ENCODE assay signal across 26 mouse cellular contexts in the genomic region with DNA sequence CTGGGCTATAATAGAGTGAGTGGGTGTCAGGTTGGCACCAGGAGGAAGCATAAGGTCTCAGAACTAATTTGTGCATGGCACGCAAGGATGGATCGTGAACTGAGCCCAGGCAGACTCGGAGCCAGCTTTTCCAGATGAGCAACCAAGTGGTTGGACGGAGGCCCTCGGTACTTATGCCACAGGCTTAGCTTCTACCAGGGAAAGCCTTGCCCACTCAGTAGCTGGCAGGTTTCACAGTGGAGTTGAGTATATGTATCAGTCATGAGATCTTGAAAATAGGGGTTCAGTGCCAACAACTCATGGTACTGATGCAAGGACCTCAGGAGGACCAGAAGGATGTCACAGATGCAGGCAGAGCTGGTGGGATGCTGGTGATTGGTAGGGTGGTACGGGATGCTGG. TPM values are rescaled to one million over a fixed set of nuclear protein-coding genes. Genes with fewer than 3 reads are reported as not detected.
DNase-seq lines count a peak whose midpoint lies in the region; ATAC-seq and TF ChIP-seq lines count a peak whose summit lies in the region.
"Had no signal": no experiment of that assay in that cellular context is flagged by ENCODE, and none has a peak within 500 bp of the region (broad histone marks: within the 10 kb centered on the region; RNA-seq: fewer than 3 reads in every experiment).

No protein-coding gene starts in this region.

- no peak for TF ChIP-seq CTCF in forebrain, postnatal 0 days (IDR thresholded peaks at IDR 0.05; ENCODE audit: low read depth)
- TF ChIP-seq CTCF in left cerebral cortex, adult 2 months (IDR thresholded peaks at IDR 0.05), result no peak

- H3K4me1 ChIP-seq in forebrain, postnatal 0 days (ENCODE audit: insufficient read depth), result peaks cover 7% of the 10 kb centered on the region
- peaks cover 16% of the 10 kb centered on the region for H3K4me1 ChIP-seq in forebrain, embryonic 10.5 days
- H3K4me1 ChIP-seq: liver, embryonic 12.5 days had no signal

- no peaks in the 10 kb centered on the region for H3K27me3 ChIP-seq in forebrain, postnatal 0 days (ENCODE audit: insufficient read depth, low read length)
- H3K27me3 ChIP-seq in forebrain, embryonic 10.5 days (ENCODE audit: poor library complexity, severe bottlenecking), result peaks cover 42% of the 10 kb centered on the region

- no peaks in the 10 kb centered on the region for H3K9me3 ChIP-seq in forebrain, postnatal 0 days (ENCODE audit: low read length)
- no peaks in the 10 kb centered on the region for H3K9me3 ChIP-seq in forebrain, embryonic 10.5 days
- H3K9me3 ChIP-seq: embryonic facial prominence, embryonic 13.5 days; heart, embryonic 10.5 days; heart, embryonic 15.5 days; hindbrain, embryonic 12.5 days; liver, embryonic 12.5 days; neural tube, embryonic 12.5 days had no signal

- ATAC-seq in forebrain, postnatal 0 days, result no peak
- ATAC-seq: liver, embryonic 12.5 days; Patski had no signal

- no peak overlapping the region for H3K4me2 ChIP-seq in forebrain, postnatal 0 days (ENCODE audit: low read depth)
- H3K4me2 ChIP-seq: embryonic facial prominence, embryonic 13.5 days; heart, embryonic 15.5 days; hindbrain, embryonic 12.5 days; liver, embryonic 12.5 days; neural tube, embryonic 12.5 days had no signal

- no peak overlapping the region for H3K4me3 ChIP-seq in forebrain, postnatal 0 days (ENCODE audit: low read depth, low read length)
- no peak overlapping the region for H3K4me3 ChIP-seq in forebrain, embryonic 10.5 days
- no peak overlapping the region for H3K4me3 ChIP-seq in left cerebral cortex, adult 2 months
- H3K4me3 ChIP-seq: embryonic facial prominence, embryonic 13.5 days; erythroblast, embryonic 14.5 days; heart, embryonic 10.5 days; heart, embryonic 15.5 days; hindbrain, embryonic 12.5 days; liver, embryonic 12.5 days; myocyte; neural tube, embryonic 12.5 days had no signal

- 47% methylated on average over 6 of the region's 6 CpGs for WGBS in forebrain, postnatal 0 days
- 82% methylated on average over 6 of the region's 6 CpGs for WGBS in forebrain, embryonic 10.5 days

- no peak overlapping the region for H3K27ac ChIP-seq in forebrain, postnatal 0 days (ENCODE audit: low read depth, low read length)
- no peak overlapping the region for H3K27ac ChIP-seq in forebrain, embryonic 10.5 days
- no peak overlapping the region for H3K27ac ChIP-seq in left cerebral cortex, adult 2 months
- H3K27ac ChIP-seq: embryonic facial prominence, embryonic 13.5 days; heart, embryonic 10.5 days; heart, embryonic 15.5 days; hindbrain, embryonic 12.5 days; kidney, postnatal 0 days; liver, embryonic 12.5 days; neural tube, embryonic 12.5 days had no signal

- peak; percentile 86 to 91 for DNase-seq in cerebellum, postnatal 10 days
- no peak for DNase-seq in cerebellum, adult 11 months
- DNase-seq in forebrain, postnatal 0 days, result peak; percentile 59
- DNase-seq in forebrain, embryonic 10.5 days (ENCODE audit: extremely low spot score, low spot score), result no peak
- DNase-seq in left cerebral cortex, postnatal 4 days, result peak; percentile 83
- DNase-seq in left cerebral cortex, adult 2 months (ENCODE audit: extremely low spot score in 1 of 2, low spot score in 2 of 2), result no peak
- DNase-seq in layer of hippocampus, postnatal 10 days (ENCODE audit: low spot score in 2 of 2), result peak; percentile 57 to 63
- DNase-seq in gastrocnemius, postnatal 25 days, result no peak
- DNase-seq: heart, adult 11 months had no signal

- no peaks in the 10 kb centered on the region for H3K36me3 ChIP-seq in forebrain, postnatal 0 days (ENCODE audit: insufficient read depth)
- H3K36me3 ChIP-seq in forebrain, embryonic 10.5 days (replicated peaks), result no peaks in the 10 kb centered on the region
- H3K36me3 ChIP-seq: embryonic facial prominence, embryonic 13.5 days; heart, embryonic 10.5 days; heart, embryonic 15.5 days; hindbrain, embryonic 12.5 days; liver, embryonic 12.5 days; neural tube, embryonic 12.5 days had no signal

- H3K9ac ChIP-seq in forebrain, postnatal 0 days, result no peak overlapping the region
- H3K9ac ChIP-seq: embryonic facial prominence, embryonic 13.5 days; heart, embryonic 15.5 days; hindbrain, embryonic 12.5 days; liver, embryonic 12.5 days; liver, postnatal 0 days; neural tube, embryonic 12.5 days had no signal

- intact Hi-C loops in left cerebral cortex, postnatal 4 days (cut with DNase I), result loop anchor here (5.0 to 10.0 kb wide), 2 partner anchors 97 to 159 kb away; a partner anchor contains a TSS
- intact Hi-C loops in left cerebral cortex, adult 2 months (cut with DNase I), result loop anchor here (1.0 kb wide), 1 partner anchor 97 kb away; no protein-coding TSS in a partner anchor

RNA-seq across cellular contexts. Expression of a gene that starts 12.0 kb away (rescaled TPM):
- total RNA-seq in forebrain, postnatal 0 days (2014; rRNA removed), result 9.8 and 14.6 TPM in 2 replicates
- 18.4 and 20.7 TPM in 2 replicates for polyA plus RNA-seq in forebrain, postnatal 0 days (2015; fragmentation: Nextera tagmentation; extraction: Ambion mirVana)
- polyA plus RNA-seq in forebrain, embryonic 10.5 days (2016; fragmentation: Nextera tagmentation; extraction: Ambion mirVana), result 17.3 and 19.5 TPM in 2 replicates
- total RNA-seq in left cerebral cortex, postnatal 4 days (2021), result 1 to 10 TPM; 7.1 to 7.4 TPM
- total RNA-seq in left cerebral cortex, adult 2 months (2021), result 1 to 10 TPM; 7.0 to 8.0 TPM
- 1 to 10 TPM; 7.8 to 9.4 TPM for total RNA-seq in layer of hippocampus, postnatal 10 days (2021)
- total RNA-seq in gastrocnemius, postnatal 25 days (2021), result 1 to 10 TPM; 6.5 to 7.3 TPM

RNA-seq across cellular contexts. Expression of a gene that starts 14.1 kb away (rescaled TPM):
- 0.52 TPM in 1 of 2 replicates, not detected in the other for total RNA-seq in forebrain, postnatal 0 days (2014; rRNA removed)
- 0.31 TPM in 1 of 2 replicates, not detected in the other for polyA plus RNA-seq in forebrain, postnatal 0 days (2015; fragmentation: Nextera tagmentation; extraction: Ambion mirVana)
- 3.0 and 3.2 TPM in 2 replicates for polyA plus RNA-seq in forebrain, embryonic 10.5 days (2016; fragmentation: Nextera tagmentation; extraction: Ambion mirVana)
- total RNA-seq in left cerebral cortex, postnatal 4 days (2021), result under 1 TPM; 0.58 to 0.66 TPM
- total RNA-seq in left cerebral cortex, adult 2 months (2021), result under 1 TPM in 1 of 2 experiments, not detected in 1; 0.66 TPM
- under 1 TPM; 0.48 to 0.69 TPM for total RNA-seq in layer of hippocampus, postnatal 10 days (2021)
- total RNA-seq in gastrocnemius, postnatal 25 days (2021), result under 1 TPM; 0.31 to 0.46 TPM
- total RNA-seq: megakaryocyte-erythroid progenitor cell, adult 5-6 weeks had no signal
- polyA plus RNA-seq: embryonic facial prominence, embryonic 13.5 days; erythroblast, embryonic 14.5 days; heart, embryonic 15.5 days; kidney, postnatal 0 days; liver, postnatal 0 days; lung, postnatal 0 days; midbrain, embryonic 16.5 days; neural tube, embryonic 12.5 days; stomach, embryonic 16.5 days had no signal

RNA-seq across cellular contexts. Expression of a gene that starts 21.1 kb away (rescaled TPM):
- total RNA-seq in forebrain, postnatal 0 days (2014; rRNA removed), result 5.2 and 6.5 TPM in 2 replicates
- 1.8 and 4.5 TPM in 2 replicates for polyA plus RNA-seq in forebrain, postnatal 0 days (2015; fragmentation: Nextera tagmentation; extraction: Ambion mirVana)
- polyA plus RNA-seq in forebrain, embryonic 10.5 days (2016; fragmentation: Nextera tagmentation; extraction: Ambion mirVana), result 29.8 and 32.8 TPM in 2 replicates
- 1 to 10 TPM; 6.9 to 8.3 TPM for total RNA-seq in left cerebral cortex, postnatal 4 days (2021)
- 10 to 100 TPM in 1 of 2 experiments, 1 to 10 TPM in 1; 8.8 to 19.2 TPM for total RNA-seq in left cerebral cortex, adult 2 months (2021)
- total RNA-seq in layer of hippocampus, postnatal 10 days (2021), result 1 to 10 TPM; 3.2 to 6.4 TPM
- 1 to 10 TPM; 1.2 to 1.4 TPM for total RNA-seq in gastrocnemius, postnatal 25 days (2021)
- total RNA-seq: common myeloid progenitor, adult 5-6 weeks; megakaryocyte-erythroid progenitor cell, adult 5-6 weeks had no signal

RNA-seq across cellular contexts. Expression of a gene that starts 26.9 kb away (rescaled TPM):
- 25.2 and 28.0 TPM in 2 replicates for total RNA-seq in forebrain, postnatal 0 days (2014; rRNA removed)
- 16.4 and 20.3 TPM in 2 replicates for polyA plus RNA-seq in forebrain, postnatal 0 days (2015; fragmentation: Nextera tagmentation; extraction: Ambion mirVana)
- 5.3 and 5.6 TPM in 2 replicates for polyA plus RNA-seq in forebrain, embryonic 10.5 days (2016; fragmentation: Nextera tagmentation; extraction: Ambion mirVana)
- 10 to 100 TPM; 46.3 to 50.7 TPM for total RNA-seq in left cerebral cortex, postnatal 4 days (2021)
- total RNA-seq in left cerebral cortex, adult 2 months (2021), result 10 to 100 TPM; 33.0 to 36.4 TPM
- 10 to 100 TPM; 42.8 to 43.6 TPM for total RNA-seq in layer of hippocampus, postnatal 10 days (2021)
- 1 to 10 TPM; 2.5 to 2.6 TPM for total RNA-seq in gastrocnemius, postnatal 25 days (2021)
- total RNA-seq: common myeloid progenitor, adult 5-6 weeks; megakaryocyte-erythroid progenitor cell, adult 5-6 weeks; MEL had no signal

RNA-seq across cellular contexts. Expression of a gene that starts 27.2 kb away (rescaled TPM):
- total RNA-seq in forebrain, postnatal 0 days (2014; rRNA removed), result 70.5 and 74.1 TPM in 2 replicates
- polyA plus RNA-seq in forebrain, postnatal 0 days (2015; fragmentation: Nextera tagmentation; extraction: Ambion mirVana), result 117 and 127 TPM in 2 replicates
- polyA plus RNA-seq in forebrain, embryonic 10.5 days (2016; fragmentation: Nextera tagmentation; extraction: Ambion mirVana), result 82.3 and 90.2 TPM in 2 replicates
- 10 to 100 TPM; 42.0 to 44.2 TPM for total RNA-seq in left cerebral cortex, postnatal 4 days (2021)
- 10 to 100 TPM; 65.7 to 71.4 TPM for total RNA-seq in left cerebral cortex, adult 2 months (2021)
- 10 to 100 TPM; 41.6 to 45.5 TPM for total RNA-seq in layer of hippocampus, postnatal 10 days (2021)
- 10 to 100 TPM; 18.6 to 18.8 TPM for total RNA-seq in gastrocnemius, postnatal 25 days (2021)

Comparison
In these comparisons a context has a peak if more than half of its experiments do, and no peak if none do; other contexts are left out.
1. DNase-seq: peak in cerebellum, postnatal 10 days (2 of 2), forebrain, postnatal 0 days (single experiment), left cerebral cortex, postnatal 4 days (single experiment) and layer of hippocampus, postnatal 10 days (2 of 2); none in cerebellum, adult 11 months (single experiment), forebrain, embryonic 10.5 days (single experiment), left cerebral cortex, adult 2 months (0 of 2) and gastrocnemius, postnatal 25 days (single experiment).